Mouse (Mus musculus) E14TG2a.4 (cell line): ENCODE data around the gene Zcchc17.

ENCODE experiments used
- H3K27me3 ChIP-seq: 2 replicates; pipeline ENCODE4 v1.6.1; 2014; ENCODE audit warnings: low read length, control low read depth; ENCODE audit not compliant: insufficient read depth
- H3K36me3 ChIP-seq: 2 replicates; pipeline ENCODE4 v1.6.1; 2014; ENCODE audit warnings: low read length, control low read depth; ENCODE audit not compliant: insufficient read depth
- H3K4me1 ChIP-seq: replicated peaks from 2 replicates; pipeline ENCODE4 v1.6.1; 2014; ENCODE audit warnings: low read depth, low read length, control low read depth
- H3K4me3 ChIP-seq: replicated peaks from 2 replicates; pipeline ENCODE4 v1.5.1; 2014; ENCODE audit warnings: mild to moderate bottlenecking, low read length
- H3K9me3 ChIP-seq: 2 replicates; pipeline ENCODE4 v1.6.1; 2014; ENCODE audit warnings: low read length, control low read depth
- CTCF ChIP-seq: conservative IDR thresholded peaks from 2 replicates; pipeline ENCODE4 v1.5.1; 2014; ENCODE audit warnings: low read length
- NANOG ChIP-seq: IDR thresholded peaks from 2 replicates; pipeline ENCODE4 v1.6.1; 2014; ENCODE audit warnings: borderline replicate concordance, low read length, mixed read lengths
- POU5F1 ChIP-seq: IDR thresholded peaks from 2 replicates; pipeline ENCODE4 v1.6.1; 2014; ENCODE audit warnings: low read length, borderline replicate concordance

Gene Zcchc17

DNA sequence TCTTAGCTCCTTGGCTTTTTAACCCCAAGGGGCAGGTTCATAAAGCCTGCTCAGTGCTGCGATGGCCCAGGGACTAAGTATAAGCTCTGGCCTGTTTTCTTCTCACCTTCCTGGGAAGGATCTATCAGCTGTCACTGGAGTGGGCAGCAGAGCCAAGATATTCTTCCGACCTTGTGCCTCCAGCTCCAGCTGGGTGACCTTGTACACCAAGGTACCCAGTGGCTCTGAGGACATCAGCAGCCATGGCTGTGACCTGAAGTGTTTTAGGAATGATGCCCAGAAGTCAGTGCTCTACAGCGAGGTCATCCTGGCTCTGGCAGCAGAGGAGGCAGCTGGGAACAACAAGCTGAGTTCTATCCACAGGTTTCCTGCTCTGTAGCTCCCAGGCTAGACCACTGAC lies 47.2 kb downstream of the Zcchc17 start:
- peaks cover 23% of the 10 kb centered on the region for H3K27me3 ChIP-seq
- H3K36me3 ChIP-seq = peaks cover 78% of the 10 kb centered on the region
- H3K4me1 ChIP-seq = peaks cover 91% of the 10 kb centered on the region
- H3K9me3 ChIP-seq = no peaks in the 10 kb centered on the region
- TF ChIP-seq POU5F1 (no peak), NANOG (no peak), CTCF (no peak)
- no peak overlapping the region for H3K4me3 ChIP-seq

DNA sequence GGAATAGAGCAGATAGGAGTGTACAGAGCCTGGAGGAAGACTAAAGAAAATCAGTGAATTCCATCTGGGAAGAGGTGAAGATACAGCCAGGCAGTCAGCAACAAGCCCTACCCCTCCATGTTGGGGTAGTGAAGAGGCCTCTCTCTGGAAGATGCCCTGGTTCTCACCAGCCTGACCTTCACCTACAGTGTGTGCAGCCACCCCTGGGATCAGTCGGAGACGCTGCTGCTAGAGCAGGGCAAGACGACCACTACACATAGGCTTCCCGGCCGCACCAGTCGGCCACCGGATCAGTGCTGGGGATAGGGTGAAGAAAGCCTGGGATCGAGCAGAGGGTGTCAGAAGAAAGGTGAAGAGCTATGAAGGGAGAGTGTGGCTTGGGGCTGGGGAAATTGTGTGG lies 50.5 kb downstream of the Zcchc17 start:
- no peak for TF ChIP-seq NANOG
- TF ChIP-seq CTCF = no peak
- TF ChIP-seq POU5F1 = no peak
- H3K9me3 ChIP-seq = no peaks in the 10 kb centered on the region
- H3K27me3 ChIP-seq = peaks cover 27% of the 10 kb centered on the region
- H3K36me3 ChIP-seq = peaks cover 45% of the 10 kb centered on the region
- peaks cover 93% of the 10 kb centered on the region for H3K4me1 ChIP-seq
- peak overlapping the region; percentile 86 for H3K4me3 ChIP-seq

DNA sequence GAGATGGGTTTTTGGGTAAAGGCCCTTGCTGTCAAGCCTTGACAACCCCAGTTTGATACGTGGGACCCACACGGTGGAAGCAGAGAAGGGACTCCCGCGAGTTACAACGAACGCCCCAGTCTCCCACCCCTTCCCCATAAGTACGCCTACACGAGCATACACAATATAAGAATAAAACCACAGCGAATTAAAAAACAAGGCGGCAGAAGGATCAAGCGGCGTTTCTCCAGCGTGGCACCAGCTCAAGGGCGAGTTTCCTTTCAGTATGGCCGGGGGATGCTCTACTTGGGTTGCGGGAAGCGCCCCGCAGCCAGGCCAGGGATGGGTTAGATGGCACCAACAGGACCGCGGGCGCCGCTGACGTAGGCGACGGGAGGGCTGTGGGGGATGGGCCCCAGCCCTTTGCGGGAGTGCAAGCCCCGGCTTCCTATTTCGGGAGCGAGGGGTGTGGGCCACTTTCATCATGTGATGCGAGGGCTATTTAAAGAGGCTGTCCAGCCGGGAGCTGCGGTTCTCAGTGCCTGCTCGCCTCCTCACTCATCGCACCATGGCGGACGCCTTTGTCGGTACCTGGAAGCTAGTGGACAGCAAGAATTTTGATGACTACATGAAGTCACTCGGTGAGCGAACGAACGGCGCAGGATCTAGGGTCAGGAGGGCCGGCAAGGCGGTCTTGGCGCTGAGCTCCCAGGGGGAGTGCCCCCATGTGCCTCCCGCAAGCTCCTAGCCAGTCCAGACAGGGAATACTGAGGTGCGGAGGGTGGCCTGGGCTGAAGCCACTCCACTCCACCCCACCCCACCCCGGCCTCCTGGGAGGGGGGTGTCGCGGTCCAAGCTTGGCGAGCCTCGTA lies 51.3 kb downstream of the Zcchc17 start, which contains the start of the genes Fabp3 and Gm10570:
Fabp3 (plus strand) TSS at position 365 of the 851 bp plus-strand sequence.
Gm10570 (minus strand) TSS at position 444 of the 851 bp plus-strand sequence.
- Histone ChIP-seq H3K4me1 (peaks cover 93% of the 10 kb centered on the region), H3K36me3 (peaks cover 37% of the 10 kb centered on the region), H3K9me3 (no peaks in the 10 kb centered on the region), H3K4me3 (peak within 1 kb of the TSS; percentile 86), H3K27me3 (peaks cover 27% of the 10 kb centered on the region)
- TF ChIP-seq NANOG (no peak), POU5F1 (no peak), CTCF (no peak)

DNA sequence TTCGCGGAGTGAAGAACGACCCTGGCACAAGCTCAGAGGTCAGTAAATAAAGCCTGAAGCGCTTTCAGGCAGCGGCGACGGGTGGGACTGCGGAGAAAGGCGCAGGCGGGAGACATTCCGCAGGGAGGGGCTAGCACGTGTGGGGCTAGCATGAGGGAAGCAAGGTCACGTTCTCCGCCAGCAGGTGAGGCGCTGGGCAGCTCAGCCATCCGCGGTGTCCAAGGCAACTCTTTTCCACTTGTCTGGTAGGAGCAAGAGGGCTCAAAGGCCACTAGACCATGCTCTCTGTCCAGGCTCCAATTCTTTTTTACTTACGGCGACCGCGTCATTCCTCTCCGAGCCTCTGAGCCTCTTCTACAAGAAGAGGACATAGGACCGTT lies 51.9 kb downstream of the Zcchc17 start:
- Histone ChIP-seq H3K27me3 (peaks cover 27% of the 10 kb centered on the region), H3K36me3 (peaks cover 31% of the 10 kb centered on the region), H3K9me3 (no peaks in the 10 kb centered on the region), H3K4me3 (peak overlapping the region; percentile 86), H3K4me1 (peaks cover 96% of the 10 kb centered on the region)
- TF ChIP-seq POU5F1 (no peak), NANOG (no peak), CTCF (no peak)

DNA sequence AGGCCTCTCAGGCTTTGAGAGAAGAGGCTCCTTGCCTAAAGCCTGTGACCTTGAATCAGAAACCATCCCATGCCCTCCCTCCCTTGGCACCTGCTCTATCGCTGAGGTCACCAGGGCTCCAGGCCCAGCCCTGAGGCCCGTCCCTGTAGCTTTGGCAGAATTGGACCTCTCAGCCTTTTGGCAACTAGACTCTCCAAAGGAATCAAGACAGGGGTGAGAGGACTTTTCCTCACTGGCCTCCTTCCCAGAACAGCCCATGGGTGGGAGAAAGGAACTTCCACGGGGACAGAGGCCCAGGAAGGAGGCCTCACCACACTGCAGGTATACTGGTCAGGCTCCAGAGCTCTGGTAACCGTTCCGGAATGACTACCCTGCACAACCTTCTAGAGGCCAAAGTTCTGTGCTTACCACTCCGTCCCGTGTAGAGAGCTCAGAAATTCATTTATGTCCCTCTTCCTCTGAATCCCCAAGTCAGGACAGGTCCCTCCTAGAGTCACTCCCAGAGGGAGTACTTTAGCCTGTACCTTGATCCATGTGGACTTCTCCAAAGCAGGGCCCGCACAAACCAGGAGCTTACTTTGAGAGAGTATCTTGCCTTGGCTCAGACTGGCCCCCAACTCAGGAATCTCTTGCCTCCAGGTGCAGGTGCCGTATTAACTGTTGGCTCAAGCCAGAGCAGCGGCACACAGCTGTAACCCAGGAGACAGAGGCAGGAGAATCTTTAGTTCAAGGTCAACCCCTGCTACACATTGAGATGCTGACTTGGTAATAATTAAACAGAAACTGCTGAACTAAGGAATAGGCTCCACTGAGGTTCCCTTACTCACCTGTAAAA lies 52.7 kb downstream of the Zcchc17 start:
- Histone ChIP-seq H3K9me3 (no peaks in the 10 kb centered on the region), H3K4me1 (peaks cover 97% of the 10 kb centered on the region), H3K27me3 (peaks cover 27% of the 10 kb centered on the region), H3K36me3 (peaks cover 22% of the 10 kb centered on the region), H3K4me3 (peak overlapping the region; percentile 86)
- TF ChIP-seq CTCF (no peak), POU5F1 (no peak), NANOG (no peak)

DNA sequence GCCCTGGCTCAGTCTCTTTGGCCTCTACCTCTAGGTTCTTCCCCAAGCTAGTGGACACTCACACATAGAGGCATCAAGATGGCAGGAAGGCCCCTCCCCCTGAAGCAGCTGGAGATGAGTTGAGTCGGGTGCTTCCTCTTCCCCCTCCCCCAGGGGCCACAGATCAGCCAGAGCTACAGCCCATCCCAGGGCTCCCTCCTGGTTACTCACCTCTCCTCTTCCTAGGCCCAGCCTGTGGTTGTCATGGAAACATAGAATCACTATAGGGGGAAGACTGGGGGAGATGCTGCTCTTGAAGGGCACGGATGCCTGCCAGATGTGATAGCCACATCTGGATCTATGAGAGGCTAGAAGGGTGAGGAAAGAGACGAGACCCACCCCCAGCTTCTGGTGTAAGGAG lies 55.0 kb downstream of the Zcchc17 start:
- Histone ChIP-seq H3K4me3 (peak overlapping the region; percentile 37; the same call in 1 of the 2 replicates), H3K4me1 (peaks cover 97% of the 10 kb centered on the region), H3K9me3 (no peaks in the 10 kb centered on the region), H3K27me3 (peaks cover 35% of the 10 kb centered on the region), H3K36me3 (no peaks in the 10 kb centered on the region)
- no peak for TF ChIP-seq NANOG
- TF ChIP-seq CTCF = no peak
- TF ChIP-seq POU5F1 = no peak

DNA sequence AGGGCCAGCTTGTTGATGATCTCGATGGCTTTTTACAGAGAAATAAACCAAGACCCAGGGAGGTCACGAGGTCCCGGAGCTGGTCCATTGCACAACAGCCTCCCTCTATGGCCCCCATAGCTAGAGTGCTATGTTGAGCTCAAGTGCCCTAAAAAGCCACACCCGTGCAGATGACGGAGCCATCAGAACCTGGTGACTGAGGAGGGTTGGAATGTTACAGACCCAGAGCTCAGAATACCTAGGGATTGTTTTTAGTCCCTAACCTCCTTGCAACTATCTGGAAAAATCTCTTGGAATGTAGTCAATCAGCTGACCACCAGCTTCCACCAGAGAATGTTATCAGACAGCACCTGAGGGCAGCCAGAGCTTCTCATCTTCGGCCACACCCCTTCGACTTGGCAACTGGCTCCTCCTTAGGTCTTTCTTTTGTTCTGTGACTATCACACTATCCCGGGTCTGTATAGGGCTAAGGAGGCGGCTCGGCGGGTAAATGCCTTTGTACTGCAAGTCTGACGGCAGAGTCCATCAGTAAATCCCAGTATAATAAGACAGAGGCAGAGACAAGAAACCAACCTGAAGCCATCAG lies 57.4 kb downstream of the Zcchc17 start:
- no peaks in the 10 kb centered on the region for H3K36me3 ChIP-seq
- H3K27me3 ChIP-seq = peaks cover 19% of the 10 kb centered on the region
- no peaks in the 10 kb centered on the region for H3K9me3 ChIP-seq
- peaks cover 98% of the 10 kb centered on the region for H3K4me1 ChIP-seq
- H3K4me3 ChIP-seq = no peak overlapping the region
- TF ChIP-seq NANOG = no peak
- no peak for TF ChIP-seq CTCF
- no peak for TF ChIP-seq POU5F1

DNA sequence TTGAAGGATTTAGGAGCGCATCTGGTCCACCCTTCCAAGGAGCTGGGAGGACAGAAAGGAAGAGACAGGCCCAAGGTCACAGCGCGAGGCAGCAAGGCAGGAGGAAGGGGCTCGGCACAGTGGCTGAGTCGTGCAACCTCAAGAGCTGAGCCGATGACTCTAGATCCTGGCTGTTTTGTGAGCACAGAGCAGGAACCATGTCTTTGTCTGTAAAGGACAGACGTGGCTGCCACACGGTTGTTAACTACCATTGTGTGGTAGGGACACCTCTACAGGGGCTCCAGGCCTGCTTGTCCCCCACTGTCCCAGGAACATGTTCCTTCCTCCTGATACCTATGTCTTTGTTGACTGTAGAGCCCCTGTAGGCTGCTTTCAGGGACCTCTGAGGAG lies 60.1 kb downstream of the Zcchc17 start:
- Histone ChIP-seq H3K36me3 (no peaks in the 10 kb centered on the region), H3K4me1 (peaks cover 97% of the 10 kb centered on the region), H3K9me3 (no peaks in the 10 kb centered on the region), H3K27me3 (peaks cover 19% of the 10 kb centered on the region), H3K4me3 (peak overlapping the region; percentile 66)
- TF ChIP-seq NANOG = no peak
- no peak for TF ChIP-seq POU5F1
- no peak for TF ChIP-seq CTCF
